Mouse (Mus musculus): ENCODE data around the gene Elovl6.
A peak's percentile ranks its signal among the peaks of the same experiment; 100 is the strongest.

Gene Elovl6

GRCm38 (mm10) chr3:129544217-129544616 is 12.1 kb downstream of the Elovl6 start:
- DNase-seq = no peak

GRCm38 (mm10) chr3:129545228-129545627 is 13.1 kb downstream of the Elovl6 start:
- no peak for DNase-seq

GRCm38 (mm10) chr3:129545801-129546200 is 13.6 kb downstream of the Elovl6 start:
- no peak for DNase-seq

GRCm38 (mm10) chr3:129547837-129548435 is 15.8 kb downstream of the Elovl6 start:
- no peak for DNase-seq

- DNase-seq = peak in 1 of 2 experiments; percentile 48
Observed at GRCm38 (mm10) chr3:129548760-129549159, 16.6 kb downstream of the Elovl6 start.

GRCm38 (mm10) chr3:129549546-129549945 is 17.4 kb downstream of the Elovl6 start:
- DNase-seq = peak in 1 of 2 experiments; percentile 63

GRCm38 (mm10) chr3:129551581-129552290 is 19.6 kb downstream of the Elovl6 start:
- DNase-seq = no peak

- DNase-seq = no peak
Observed at GRCm38 (mm10) chr3:129552370-129552769, 20.2 kb downstream of the Elovl6 start.

GRCm38 (mm10) chr3:129553173-129553572 is 21.0 kb downstream of the Elovl6 start:
- DNase-seq = no peak

- no peak for DNase-seq
Observed at GRCm38 (mm10) chr3:129553661-129554060, 21.5 kb downstream of the Elovl6 start.

- peak in 1 of 2 experiments; percentile 56 for DNase-seq
Observed at GRCm38 (mm10) chr3:129554436-129554835, 22.3 kb downstream of the Elovl6 start.

- DNase-seq = peak in 1 of 2 experiments; percentile 58
Observed at GRCm38 (mm10) chr3:129557048-129557447, 24.9 kb downstream of the Elovl6 start.

- no peak for DNase-seq
Observed at GRCm38 (mm10) chr3:129557566-129557965, 25.4 kb downstream of the Elovl6 start.

GRCm38 (mm10) chr3:129558016-129558955 is 26.1 kb downstream of the Elovl6 start:
- peak; percentile 54 to 71 for DNase-seq

- DNase-seq = no peak
Observed at GRCm38 (mm10) chr3:129560068-129560467, 27.9 kb downstream of the Elovl6 start.

- no peak for DNase-seq
Observed at GRCm38 (mm10) chr3:129561011-129561410, 28.9 kb downstream of the Elovl6 start.

- no peak for DNase-seq
Observed at GRCm38 (mm10) chr3:129561853-129562252, 29.7 kb downstream of the Elovl6 start.

GRCm38 (mm10) chr3:129562411-129562810 is 30.3 kb downstream of the Elovl6 start:
- no peak for DNase-seq

- peak in 1 of 2 experiments; percentile 64 for DNase-seq
Observed at GRCm38 (mm10) chr3:129563807-129564206, 31.7 kb downstream of the Elovl6 start.

GRCm38 (mm10) chr3:129564852-129565251 is 32.7 kb downstream of the Elovl6 start:
- no peak for DNase-seq

GRCm38 (mm10) chr3:129565458-129565857 is 33.3 kb downstream of the Elovl6 start:
- no peak for DNase-seq

- DNase-seq = no peak
Observed at GRCm38 (mm10) chr3:129566013-129566412, 33.9 kb downstream of the Elovl6 start.

GRCm38 (mm10) chr3:129566876-129567275 is 34.7 kb downstream of the Elovl6 start:
- no peak for DNase-seq
